Mouse (Mus musculus) heart, postnatal 25 days (tissue): Measurements from ENCODE around the gene Grid2. TPM values are rescaled to one million over a fixed set of nuclear protein-coding genes. Genes with fewer than 3 reads are reported as not detected.

Experiments
- DNase-seq: peaks from one replicate; pipeline ENCODE4 v3.0.0; 2022; ENCODE audit warnings: low spot score
- intact Hi-C: fragments of 180-260 bp; cut with DNase I; formaldehyde crosslinking; loops from one replicate; pipeline ENCODE4 v1.15.1; 2025
- total RNA-seq, 2 experiments: library from RNA; stranded (reverse); gene quantifications; 2 replicates each; pipeline ENCODE4 v1.2.3; 2021

Gene Grid2
- total RNA-seq, 2 experiments from 2014 or later: 0.22 TPM; not detected in 1

DNA sequence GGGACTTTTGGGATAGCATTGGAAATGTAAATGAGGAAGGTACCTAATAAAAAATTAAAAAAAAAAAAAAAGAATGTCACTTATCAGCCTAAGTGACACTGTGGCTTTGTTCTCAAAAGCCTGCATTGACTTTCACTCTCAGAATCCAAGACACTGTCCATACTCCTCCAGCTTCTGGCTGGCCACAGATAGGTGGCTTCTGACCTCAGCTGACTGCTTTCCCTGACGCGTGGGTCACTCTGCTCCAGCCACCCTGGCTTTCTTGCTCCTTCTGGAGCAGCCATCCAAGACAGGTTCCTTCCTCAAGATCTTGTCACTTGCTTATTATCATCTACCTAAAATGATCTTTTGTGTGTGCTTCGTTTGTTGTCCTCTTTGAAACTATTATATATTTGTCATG, 1298.0 kb downstream of the Grid2 start:
- DNase-seq: no peak
- intact Hi-C loops: no loop called here

DNA sequence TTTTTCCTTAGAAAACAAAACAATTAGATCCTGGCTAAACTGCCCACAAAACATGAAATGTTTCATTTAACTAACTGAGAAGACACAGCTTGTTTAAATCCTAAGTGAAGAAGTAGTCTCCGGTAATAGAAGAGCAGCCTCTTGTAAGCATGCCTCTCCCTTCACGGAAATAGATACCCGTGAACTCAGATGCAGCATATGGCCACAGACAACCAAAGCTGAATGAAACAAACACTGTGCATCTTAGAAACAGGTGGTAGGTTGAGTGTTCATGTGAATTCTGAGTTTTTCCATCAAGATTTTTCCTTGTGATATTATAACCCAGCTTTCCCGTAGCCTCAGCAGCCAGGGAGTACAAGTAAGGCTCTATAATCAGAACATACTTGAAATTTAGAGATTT, 1299.5 kb downstream of the Grid2 start:
- DNase-seq: no peak
- intact Hi-C loops: no loop called here

DNA sequence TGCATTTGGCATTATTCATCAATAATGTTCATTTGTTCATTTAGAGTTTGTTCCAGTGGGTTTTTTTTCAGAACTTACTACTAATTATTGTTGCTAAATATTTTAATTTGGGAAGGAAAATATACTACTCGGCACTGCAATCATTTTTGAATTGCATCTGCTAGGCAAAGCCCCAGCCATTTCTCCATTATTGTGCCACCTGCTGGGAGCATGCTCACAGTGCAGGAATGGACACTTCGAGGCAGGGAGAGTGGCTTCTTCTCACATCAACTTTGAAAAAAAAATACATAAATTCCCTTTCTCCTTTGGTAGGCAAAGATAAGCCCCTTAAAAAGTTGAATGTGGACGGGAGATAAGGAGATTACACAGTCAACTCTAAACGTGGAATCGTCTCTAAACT, 1312.9 kb downstream of the Grid2 start:
- DNase-seq: no peak
- intact Hi-C loops: no loop called here

DNA sequence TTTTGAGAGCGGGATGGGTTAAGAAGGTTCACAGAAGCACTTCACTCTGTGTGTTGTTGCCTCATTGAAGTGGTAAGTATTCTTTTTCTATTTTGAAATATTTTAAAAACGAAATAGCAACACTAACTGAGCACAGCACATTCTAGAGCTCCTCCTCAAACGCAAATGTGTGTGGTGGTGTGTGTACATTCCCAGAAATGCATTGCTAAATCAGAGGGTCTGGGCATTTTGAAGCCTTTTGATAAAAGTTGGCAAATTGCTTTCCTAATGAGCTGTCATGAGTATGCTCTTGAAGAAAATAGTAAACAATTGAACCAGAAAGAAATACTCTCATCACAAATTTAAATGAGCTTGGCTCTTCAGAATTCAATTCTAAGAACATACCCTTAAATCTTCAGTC, 1325.7 kb downstream of the Grid2 start:
- intact Hi-C loops: no loop called here
- DNase-seq: no peak

DNA sequence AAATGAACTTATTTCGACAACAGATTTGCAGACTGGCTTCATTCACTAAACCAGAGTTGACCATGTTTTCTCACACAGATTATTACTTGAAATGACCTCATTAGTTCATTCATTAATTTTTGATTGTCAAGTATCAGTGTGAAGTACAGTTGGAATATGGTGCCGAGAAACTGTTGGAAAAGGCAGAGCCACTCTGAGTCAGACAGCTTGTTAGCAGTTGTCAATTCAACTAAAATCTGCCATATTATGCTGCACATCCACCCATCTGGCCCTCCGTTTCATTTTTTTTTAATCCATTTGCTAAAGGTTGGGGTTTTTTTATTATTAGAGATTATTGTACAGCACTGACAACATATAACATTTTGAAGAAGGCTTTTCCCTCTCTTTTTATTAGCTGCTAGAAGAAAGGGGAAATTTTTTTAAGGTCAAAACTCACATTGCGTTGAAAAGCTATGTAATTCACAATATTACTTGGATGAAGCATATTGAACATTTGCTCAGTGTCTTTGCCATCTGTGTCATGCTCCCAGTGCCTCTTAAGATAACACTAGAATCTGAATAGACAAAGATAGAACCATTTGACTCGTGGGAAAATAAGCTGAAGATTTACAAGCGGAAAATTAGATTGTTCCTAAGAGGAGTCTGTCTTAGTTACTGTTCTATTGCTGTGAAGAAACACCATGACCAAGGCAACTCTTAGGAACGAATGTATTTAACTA, 1333.0 kb downstream of the Grid2 start:
- no peak for DNase-seq
- intact Hi-C loops: no loop called here

DNA sequence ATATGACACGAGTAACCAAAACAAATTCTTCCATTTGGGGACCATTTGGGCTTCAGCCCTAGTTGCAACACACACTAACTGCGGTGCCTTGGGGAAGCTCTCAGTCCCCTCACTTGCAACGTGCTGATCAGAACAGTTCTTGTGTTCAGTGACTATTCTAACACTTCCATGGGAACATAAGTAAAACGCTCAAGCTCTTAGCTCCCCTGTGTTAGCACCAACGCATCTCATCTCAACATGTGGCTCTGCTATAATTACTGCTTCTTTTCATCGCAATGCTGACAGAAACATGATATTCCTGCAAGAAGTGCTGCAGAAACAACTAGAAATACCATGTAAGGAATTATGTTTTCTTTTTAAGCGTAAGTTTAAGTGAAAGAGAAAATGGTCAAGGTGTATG, 1340.6 kb downstream of the Grid2 start:
- intact Hi-C loops: no loop called here

DNA sequence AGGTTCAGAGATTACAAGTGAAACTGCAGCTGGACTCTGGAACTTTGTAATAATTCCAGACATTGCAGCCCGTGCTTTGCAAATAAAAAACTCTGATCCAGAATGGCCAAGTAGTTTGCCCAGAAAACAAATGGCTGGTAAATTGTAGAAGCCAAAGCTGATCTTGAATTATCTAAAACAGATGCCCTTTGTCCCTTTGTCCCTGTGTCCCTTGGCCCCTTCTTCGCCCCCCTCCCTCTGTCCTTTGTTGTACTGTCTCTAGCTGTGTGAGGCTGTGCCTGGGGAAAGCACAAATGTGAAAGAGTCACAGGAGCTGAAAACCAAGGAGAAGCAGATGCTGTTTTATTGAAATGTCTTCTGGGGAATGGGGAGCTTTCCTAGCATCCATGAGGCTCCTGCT, 1341.2 kb downstream of the Grid2 start:
- no peak for DNase-seq
- intact Hi-C loops: no loop called here

More for the DNA sequence above, 1340.6 kb downstream of the Grid2 start:
- DNase-seq: no peak

DNA sequence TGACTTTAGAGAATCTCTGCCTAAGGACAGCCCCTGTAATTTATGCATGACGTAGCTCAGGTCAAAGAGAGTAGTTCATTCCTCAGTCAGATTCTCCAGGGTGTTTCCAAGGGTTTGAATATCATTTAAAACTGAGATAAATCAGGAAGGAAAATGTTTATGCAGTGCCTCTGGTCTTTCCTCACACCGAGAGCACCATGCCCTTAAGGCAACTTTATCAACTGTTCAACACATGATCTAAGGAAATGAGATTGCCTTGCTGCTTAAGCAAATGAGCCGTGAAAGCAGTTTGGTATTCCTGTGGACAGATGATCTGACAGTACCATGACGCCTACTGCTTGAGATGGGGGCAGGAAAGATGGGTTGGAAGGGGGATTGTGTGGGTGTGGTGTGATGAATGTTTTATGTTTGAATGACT, 1342.5 kb downstream of the Grid2 start:
- DNase-seq: no peak
- intact Hi-C loops: no loop called here

DNA sequence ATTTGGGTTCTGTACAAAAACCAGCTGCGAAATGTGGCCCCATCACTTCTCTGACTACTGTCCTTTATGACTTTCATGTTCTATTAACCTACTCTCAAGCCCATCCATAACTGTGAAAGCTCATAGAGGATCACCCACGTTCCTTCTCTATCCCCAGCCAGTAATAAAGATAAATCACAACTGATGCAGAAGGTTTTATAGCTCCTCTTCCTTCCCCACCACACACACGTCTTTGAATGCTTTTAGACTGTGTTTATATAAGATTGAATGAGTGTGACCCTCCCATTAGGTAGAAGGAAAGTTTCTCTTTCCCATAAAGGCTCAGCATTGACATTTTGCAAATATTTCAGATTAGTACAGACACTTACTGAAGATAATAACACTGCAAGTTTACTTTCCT, 1350.1 kb downstream of the Grid2 start:
- intact Hi-C loops: no loop called here
- no peak for DNase-seq

DNA sequence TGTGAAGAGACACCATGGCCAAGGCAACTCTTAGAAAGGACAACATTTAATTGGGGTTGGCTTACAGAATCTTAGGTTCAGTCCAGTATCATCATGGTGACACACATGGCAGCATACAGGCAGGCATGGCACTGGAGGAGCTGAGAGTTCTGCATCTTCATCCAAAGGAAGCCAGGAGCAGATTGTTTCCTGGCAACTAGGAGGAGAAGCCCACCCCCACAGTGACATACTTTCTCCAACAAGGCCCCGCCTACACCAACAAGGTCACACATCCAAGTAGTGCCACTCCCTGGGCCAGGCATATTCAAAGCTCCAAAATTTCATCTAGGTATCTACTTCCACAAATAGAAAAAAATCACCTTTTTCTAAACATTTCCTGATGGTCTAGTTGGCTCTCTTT, 1351.4 kb downstream of the Grid2 start:
- intact Hi-C loops: no loop called here
- DNase-seq: no peak

DNA sequence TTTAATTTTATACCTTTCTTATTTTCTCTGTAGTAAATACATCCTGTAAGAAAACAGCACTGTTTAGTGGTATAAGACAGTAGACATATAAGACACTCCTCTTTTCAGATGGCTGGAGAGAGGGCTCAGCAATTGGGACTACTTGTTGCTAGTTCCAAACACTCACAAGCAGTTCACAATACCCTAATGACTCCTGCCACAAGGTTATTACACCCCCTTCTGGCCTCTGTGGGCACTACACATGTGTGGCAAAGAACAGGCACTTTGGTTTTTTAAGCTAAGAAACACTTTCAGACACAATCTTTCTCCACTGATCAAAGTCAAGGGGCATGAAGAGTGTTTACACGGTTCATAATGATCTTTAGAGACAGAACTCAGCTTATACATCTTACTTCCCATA, 1352.3 kb downstream of the Grid2 start:
- DNase-seq: no peak
- intact Hi-C loops: no loop called here

DNA sequence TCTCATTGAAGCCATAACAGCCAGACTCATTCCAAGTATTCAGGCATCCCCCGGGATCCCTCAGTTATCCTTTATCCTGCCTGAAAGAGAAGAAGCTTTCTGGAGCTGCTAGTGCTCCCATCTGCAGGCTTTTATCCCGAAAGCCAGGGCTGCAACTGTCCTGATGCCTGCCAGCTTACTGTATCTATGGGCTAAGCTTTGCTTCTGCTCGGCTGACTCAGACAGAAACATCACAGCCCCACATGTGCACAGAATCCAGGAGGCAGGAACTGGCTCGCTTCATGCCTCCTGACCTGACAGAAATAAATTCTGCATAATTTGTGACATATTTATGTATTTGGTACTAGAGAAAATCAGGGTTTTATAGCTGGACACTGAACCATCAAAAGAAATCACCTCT, 1361.2 kb downstream of the Grid2 start:
- DNase-seq: no peak
- intact Hi-C loops: no loop called here

DNA sequence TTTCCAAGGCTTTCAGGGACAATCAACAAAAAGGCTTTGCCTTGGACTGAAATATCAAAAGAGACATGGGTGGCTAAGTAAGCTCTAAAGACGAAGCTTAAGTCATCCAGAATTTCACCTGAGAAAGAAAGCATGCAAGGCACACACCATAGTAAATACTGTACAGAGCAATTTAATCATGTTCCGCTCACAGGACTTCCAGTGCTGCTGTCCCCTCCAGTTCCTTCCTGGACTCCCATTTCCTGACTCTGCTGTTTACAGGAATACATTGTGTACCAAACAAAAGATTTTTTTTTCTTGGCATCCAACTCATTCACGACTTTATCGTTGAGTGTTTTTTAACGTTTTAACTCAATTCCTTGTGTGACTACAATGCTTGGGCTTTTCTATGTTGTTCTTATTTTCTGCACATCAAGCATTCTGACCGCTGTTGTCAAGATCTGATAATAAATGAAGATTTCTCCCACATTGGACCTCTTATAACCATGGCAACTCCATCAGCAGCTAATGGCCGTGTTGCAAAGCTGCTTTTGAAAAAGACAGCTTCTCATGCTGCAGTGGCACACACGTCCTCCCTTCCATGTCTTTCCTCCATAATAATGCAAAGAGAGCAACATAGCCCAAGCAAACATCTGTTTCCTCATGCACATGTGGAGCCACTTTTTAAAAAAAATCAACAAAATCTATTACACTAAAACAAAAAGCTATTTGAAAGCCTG, 1361.9 kb downstream of the Grid2 start:
- intact Hi-C loops: no loop called here
- DNase-seq: no peak

DNA sequence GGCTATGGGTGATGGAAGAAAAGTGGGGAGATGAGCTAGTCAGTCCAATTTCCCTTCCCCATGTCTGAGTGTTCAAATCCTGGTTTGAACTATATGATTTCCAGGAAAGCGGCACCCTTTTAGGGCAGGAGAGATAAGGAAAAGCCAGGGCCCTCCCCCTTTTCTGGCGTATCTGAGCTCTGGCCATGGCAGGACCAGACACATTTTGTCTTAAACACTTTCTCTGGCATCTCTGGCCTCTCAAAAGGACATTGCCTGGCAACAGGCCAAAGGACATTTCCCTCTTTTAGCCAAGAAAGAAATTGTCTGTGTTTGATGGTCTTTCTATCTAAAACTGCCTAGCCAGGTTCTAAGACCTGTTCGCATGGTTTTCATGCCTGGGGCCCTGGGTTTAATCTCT, 1367.7 kb downstream of the Grid2 start:
- intact Hi-C loops: no loop called here
- no peak for DNase-seq

DNA sequence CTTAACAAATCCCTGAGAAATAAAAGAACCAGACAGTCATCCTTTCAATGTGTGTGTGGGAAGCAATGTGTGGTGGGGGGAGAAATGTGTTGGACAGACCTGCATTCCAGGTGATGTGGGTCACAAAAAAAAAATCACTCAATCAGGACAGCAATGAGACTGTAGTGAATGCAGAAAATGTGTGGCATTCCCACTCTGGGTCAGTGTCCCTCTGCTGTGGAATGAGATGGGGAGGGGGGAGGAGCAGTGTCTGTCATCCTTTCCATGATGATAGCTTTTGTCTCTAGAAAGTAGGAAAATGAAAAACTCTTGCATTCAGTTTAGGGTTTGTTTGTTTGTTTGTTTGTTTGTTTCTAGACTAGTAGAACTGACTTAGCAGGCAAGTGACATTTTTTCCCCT, 1392.0 kb downstream of the Grid2 start:
- intact Hi-C loops: no loop called here

DNA sequence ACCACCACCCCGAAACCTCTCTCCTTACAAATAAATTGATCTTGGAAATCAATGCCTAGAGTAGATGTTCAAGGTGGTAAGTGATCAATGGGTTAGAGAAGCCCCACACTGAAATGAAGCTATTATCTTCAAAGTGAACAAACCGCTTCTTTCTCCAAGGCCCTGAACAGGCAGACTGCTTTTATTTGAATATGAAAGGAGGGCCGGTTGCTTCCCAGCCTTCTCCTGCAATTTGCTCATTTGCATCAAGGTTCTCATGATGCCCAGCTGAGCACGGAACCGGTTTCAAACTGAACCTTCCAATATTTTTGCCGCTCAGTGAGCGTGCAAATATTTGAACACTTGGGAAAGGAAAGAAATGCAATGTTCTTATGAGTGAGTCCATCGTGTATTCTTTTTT, 1392.5 kb downstream of the Grid2 start:
- intact Hi-C loops: no loop called here
- no peak for DNase-seq

More for the DNA sequence above, 1392.0 kb downstream of the Grid2 start:
- DNase-seq: no peak

DNA sequence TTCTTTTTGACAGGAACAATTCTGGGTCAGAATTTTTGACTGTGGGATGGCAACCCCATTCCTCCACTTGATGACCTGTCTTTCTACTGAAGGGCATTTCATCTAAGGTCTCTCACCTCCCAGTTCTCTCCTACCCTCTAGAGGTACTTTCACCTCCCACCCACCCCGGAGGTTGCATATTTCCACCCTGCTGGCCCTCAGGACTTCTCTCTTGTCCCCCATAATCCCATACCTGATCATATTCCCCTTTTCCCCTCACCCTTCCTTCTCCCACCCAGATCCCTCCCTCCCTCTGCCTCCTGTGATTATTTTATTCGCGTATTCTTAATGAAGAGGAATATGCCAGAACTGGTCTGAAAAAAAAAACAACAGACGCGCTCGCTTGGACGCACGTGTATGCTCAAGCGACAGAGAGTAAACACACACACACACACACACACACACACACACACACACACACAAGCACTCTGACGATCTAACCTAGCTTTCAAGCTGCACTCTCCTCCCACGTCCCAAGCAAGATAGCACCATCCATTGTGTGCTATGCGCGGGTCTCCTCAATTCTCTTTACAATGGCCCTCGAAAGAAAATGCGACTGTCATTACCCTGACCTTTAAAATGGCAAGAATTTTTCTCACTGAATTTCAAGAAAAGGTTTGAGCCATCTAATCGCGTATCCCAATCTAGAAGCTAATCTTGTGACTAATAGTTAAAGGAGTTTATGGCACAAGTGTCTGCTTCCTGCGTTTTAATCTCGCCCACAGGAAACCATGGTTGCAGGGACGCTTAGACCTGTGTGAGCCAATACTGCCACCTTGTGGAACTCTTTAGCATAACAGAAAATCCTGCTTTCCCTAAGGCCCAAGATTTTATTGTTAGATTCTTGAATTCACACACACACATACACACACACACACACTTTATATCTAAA, 1393.9 kb downstream of the Grid2 start:
- no peak for DNase-seq
- intact Hi-C loops: loop anchor here (5.0 kb wide), 1 partner anchor 337 kb away; no protein-coding TSS in a partner anchor

DNA sequence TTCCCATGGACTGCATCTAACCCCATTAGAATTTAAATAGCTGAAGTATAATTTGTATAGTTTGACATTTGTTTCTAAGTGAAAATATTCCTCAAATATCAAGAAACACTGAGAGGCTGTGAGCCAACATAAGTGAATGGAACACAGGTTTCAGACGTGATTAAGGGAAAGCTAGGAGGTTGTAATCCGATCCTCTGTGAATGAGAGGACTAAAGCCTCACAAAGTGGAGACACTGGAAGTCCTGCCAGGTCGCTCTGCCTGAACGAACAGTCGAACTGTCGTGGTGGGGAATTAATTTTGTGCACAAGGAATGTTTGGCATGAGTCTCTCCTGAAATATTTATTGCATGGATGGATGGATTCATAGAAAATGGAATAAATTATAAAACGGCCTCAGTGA, 1395.1 kb downstream of the Grid2 start:
- intact Hi-C loops: loop anchor here (5.0 kb wide), 1 partner anchor 338 kb away; no protein-coding TSS in a partner anchor
- DNase-seq: no peak

DNA sequence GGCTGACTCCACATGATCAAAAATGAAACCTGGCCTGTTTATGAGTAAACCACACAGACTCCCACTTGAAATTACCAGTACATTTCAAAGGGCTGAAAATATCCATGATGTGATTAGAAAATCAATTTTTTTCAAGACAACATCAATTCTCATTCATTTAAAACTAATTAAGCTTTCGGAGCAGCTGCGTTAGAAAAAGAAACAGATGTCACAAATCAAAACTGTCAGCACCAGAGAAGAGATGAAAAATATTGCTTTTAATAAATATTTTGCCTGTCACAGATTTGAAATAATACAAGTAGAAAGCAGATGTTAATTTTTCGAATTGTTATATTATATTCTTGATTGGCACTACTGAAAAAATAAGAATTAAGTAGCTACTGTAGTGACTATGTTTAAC, 1415.3 kb downstream of the Grid2 start:
- intact Hi-C loops: no loop called here

DNA sequence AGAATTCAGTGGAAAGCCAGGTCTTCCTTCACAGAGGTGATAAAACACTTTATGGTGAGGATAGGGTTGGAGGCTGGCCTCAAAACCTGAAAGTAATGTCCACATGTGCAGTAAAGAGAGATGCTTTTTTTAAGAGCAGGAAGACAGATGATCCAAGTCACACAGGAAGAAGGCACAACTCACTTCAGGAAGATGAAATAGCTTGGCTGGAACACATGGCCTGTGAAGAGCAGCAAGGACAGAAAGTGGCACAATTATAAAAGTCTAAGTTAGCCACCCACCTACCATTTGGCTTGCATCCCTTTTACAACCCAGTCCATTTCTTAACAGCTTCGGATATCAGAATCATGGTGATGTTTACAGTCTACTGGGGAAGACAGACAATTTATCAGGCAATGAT, 1423.1 kb downstream of the Grid2 start:
- intact Hi-C loops: no loop called here

More for the DNA sequence above, 1415.3 kb downstream of the Grid2 start:
- no peak for DNase-seq

More for the DNA sequence above, 1423.1 kb downstream of the Grid2 start:
- DNase-seq: no peak
